Mouse (Mus musculus): ENCODE measurements around the gene Suz12. TPM values are rescaled to one million over a fixed set of nuclear protein-coding genes. Genes with fewer than 3 reads are reported as not detected.

Gene Suz12
- polyA plus RNA-seq, 1 experiment from 2014 or later = 33.9 TPM

GRCm38 (mm10) chr11:80081786-80082319 is 88.9 kb downstream of the Suz12 start:
- no peak overlapping the region for H3K9ac ChIP-seq (replicated peaks; ENCODE audit: low read depth, low read length)
- no peaks in the 10 kb centered on the region for H3K27me3 ChIP-seq (ENCODE audit: control insufficient read depth, insufficient read depth, low read length)
- peaks cover 12% of the 10 kb centered on the region; the same call in 1 of the 2 replicates for H3K4me1 ChIP-seq (ENCODE audit: control insufficient read depth, insufficient read depth, low read length)
- H3K9me3 ChIP-seq (ENCODE audit: control insufficient read depth, low read depth, low read length) = no peaks in the 10 kb centered on the region
- H3K36me3 ChIP-seq (ENCODE audit: control insufficient read depth, insufficient read depth, low read length) = no peaks in the 10 kb centered on the region
- peak overlapping the region; percentile 92; the same call in 1 of the 2 replicates for H3K27ac ChIP-seq (ENCODE audit: low read length)
- H3K4me3 ChIP-seq (ENCODE audit: low read depth, low read length) = no peak overlapping the region
- peak overlapping the region; percentile 67; the same call in 1 of the 2 replicates for H3K4me2 ChIP-seq (replicated peaks; ENCODE audit: low read depth, low read length)
- 80% methylated on average over 7 of the region's 7 CpGs for WGBS
- no peak for ATAC-seq (ENCODE audit: insufficient number of reproducible peaks, insufficient read depth, low FRiP score, low read depth)

Other genes with a start within 250 kb of the Suz12 start
- 56.6 and 56.8 TPM in 2 replicates for gene Utp6, start 30.7 kb upstream of the Suz12 start, polyA plus RNA-seq (2014; fragmentation: Nextera tagmentation; extraction: Ambion mirVana)
- gene Crlf3, start 87.9 kb downstream of the Suz12 start, polyA plus RNA-seq (2014; fragmentation: Nextera tagmentation; extraction: Ambion mirVana) = 29.4 and 29.6 TPM in 2 replicates
- gene Atad5, start 96.3 kb downstream of the Suz12 start, polyA plus RNA-seq (2014; fragmentation: Nextera tagmentation; extraction: Ambion mirVana) = 15.1 and 16.3 TPM in 2 replicates
- gene Tefm, start 149.1 kb downstream of the Suz12 start, polyA plus RNA-seq (2014; fragmentation: Nextera tagmentation; extraction: Ambion mirVana) = 25.9 and 28.2 TPM in 2 replicates
- gene Adap2, start 161.0 kb downstream of the Suz12 start, polyA plus RNA-seq (2014; fragmentation: Nextera tagmentation; extraction: Ambion mirVana) = 2.3 and 3.0 TPM in 2 replicates
- gene Rnf135, start 190.7 kb downstream of the Suz12 start, polyA plus RNA-seq (2014; fragmentation: Nextera tagmentation; extraction: Ambion mirVana) = 8.4 TPM in 2 replicates
- gene Rhot1, start 215.9 kb downstream of the Suz12 start, polyA plus RNA-seq (2014; fragmentation: Nextera tagmentation; extraction: Ambion mirVana) = 50.7 and 55.2 TPM in 2 replicates